Mouse (Mus musculus) MEL (cell line): ENCODE results near the gene Gpr137.

ENCODE experiments used
- CTCF ChIP-seq, 3 experiments: IDR thresholded peaks in 2 of 3; conservative IDR thresholded peaks in 1 of 3; 2 replicates each; pipeline ENCODE4 v1.5.1; 2011 to 2012; ENCODE audit warnings: low read length in 3 of 3, low read depth in 2 of 3, mild to moderate bottlenecking in 2 of 3, improper control_type of control experiment in 1 of 3, inconsistent platforms in 1 of 3, mixed read lengths in 1 of 3, moderate library complexity in 1 of 3; ENCODE audit not compliant: control insufficient read depth in 1 of 3, insufficient read depth in 1 of 3, poor library complexity in 1 of 3, severe bottlenecking in 1 of 3
- E2F4 ChIP-seq: IDR thresholded peaks from 2 replicates; pipeline ENCODE4 v1.6.1; 2011; ENCODE audit warnings: low read depth, low read length, improper control_type of control experiment, borderline replicate concordance
- MAX ChIP-seq: IDR thresholded peaks from 2 replicates; pipeline ENCODE4 v1.6.1; 2011; ENCODE audit warnings: low read length, improper control_type of control experiment
- POLR2A ChIP-seq, 2 experiments: IDR thresholded peaks; 2 replicates each; pipeline ENCODE4 v1.6.1; 2011 to 2012; ENCODE audit warnings: low read length in 2 of 2, mild to moderate bottlenecking in 2 of 2, control low read depth in 1 of 2, improper control_type of control experiment in 1 of 2, low read depth in 1 of 2, moderate library complexity in 1 of 2; ENCODE audit not compliant: control insufficient read depth in 1 of 2, insufficient read depth in 1 of 2, poor library complexity in 1 of 2
- USF2 ChIP-seq, 2 experiments: IDR thresholded peaks; 2 replicates each; pipeline ENCODE4 v1.6.1; 2011 to 2012; ENCODE audit warnings: improper control_type of control experiment in 2 of 2, low read length in 2 of 2, borderline replicate concordance in 1 of 2, inconsistent platforms in 1 of 2, low read depth in 1 of 2, mild to moderate bottlenecking in 1 of 2; ENCODE audit not compliant: insufficient read depth in 1 of 2

DNA sequence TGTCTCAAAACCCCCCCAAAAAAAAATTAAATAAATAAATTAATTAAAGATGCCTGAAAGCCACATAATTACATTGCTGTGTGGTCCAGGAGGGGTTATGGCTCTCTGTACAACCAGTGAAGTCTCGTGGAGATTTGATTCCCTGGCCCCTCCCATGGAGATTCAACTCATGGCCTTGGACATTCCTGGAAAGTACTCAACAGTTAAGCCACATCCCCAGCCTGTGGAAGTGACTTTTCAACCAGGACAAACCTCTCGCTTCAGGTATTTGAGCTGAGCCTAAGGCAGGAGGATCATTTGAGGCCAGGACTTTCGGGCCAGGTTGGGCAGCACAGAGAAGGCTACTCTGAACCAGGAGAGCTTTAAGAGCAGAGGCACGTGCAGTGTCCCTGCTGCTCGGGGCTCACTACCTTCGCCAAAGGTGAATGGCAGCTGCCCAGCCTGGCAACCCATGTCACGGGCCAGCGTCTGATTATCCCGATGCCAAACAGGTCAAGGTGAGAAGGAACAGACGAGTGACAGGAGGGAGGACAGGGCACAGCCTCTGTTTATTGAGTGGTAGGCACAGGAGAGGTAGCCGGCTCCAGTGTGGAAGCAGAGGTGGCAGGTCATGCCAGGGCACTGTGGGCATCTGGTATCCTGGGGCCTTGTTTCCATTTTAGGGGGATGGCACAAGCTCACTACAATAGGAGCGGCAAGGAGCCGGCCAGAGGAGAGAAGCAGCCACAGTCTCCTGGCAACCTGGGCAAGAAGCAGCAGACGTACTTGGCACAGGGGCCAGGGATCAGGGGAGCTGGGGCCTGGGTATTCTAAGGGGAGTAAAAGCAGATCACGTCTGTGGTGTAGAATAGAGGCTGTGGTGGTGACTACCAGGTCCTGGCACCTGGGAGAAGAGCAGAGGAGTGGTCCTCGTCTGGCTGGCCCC is 4.5 kb downstream of the Gpr137 start:
- TF ChIP-seq POLR2A (IDR thresholded peaks at IDR 0.05; ENCODE audit: control insufficient read depth in 1 of 2, insufficient read depth in 1 of 2, low read depth in 1 of 2, low read length in 2 of 2, poor library complexity in 1 of 2) (no peak), E2F4 (no peak), MAX (no peak), CTCF (IDR thresholded peaks at IDR 0.05 in 2 of 3, conservative IDR thresholded peaks at IDR 0.05 in 1 of 3; ENCODE audit: control insufficient read depth in 1 of 3, insufficient read depth in 1 of 3, low read depth in 2 of 3, low read length in 3 of 3, poor library complexity in 1 of 3, severe bottlenecking in 1 of 3) (no peak), USF2 (IDR thresholded peaks at IDR 0.05; ENCODE audit: borderline replicate concordance in 1 of 2, insufficient read depth in 1 of 2, low read depth in 1 of 2, low read length in 2 of 2) (no peak)
